Mouse (Mus musculus) ES-Bruce4 (cell line): Measurements from ENCODE around the gene Ctla4.

Experiments
- CTCF ChIP-seq: IDR thresholded peaks from one replicate; pipeline ENCODE4 v1.8.1; 2011; ENCODE audit warnings: low read depth, low read length
- EP300 ChIP-seq: IDR thresholded peaks from 2 replicates; pipeline ENCODE4 v1.6.1; 2011; ENCODE audit warnings: low read depth, low read length; ENCODE audit not compliant: insufficient read depth

DNA sequence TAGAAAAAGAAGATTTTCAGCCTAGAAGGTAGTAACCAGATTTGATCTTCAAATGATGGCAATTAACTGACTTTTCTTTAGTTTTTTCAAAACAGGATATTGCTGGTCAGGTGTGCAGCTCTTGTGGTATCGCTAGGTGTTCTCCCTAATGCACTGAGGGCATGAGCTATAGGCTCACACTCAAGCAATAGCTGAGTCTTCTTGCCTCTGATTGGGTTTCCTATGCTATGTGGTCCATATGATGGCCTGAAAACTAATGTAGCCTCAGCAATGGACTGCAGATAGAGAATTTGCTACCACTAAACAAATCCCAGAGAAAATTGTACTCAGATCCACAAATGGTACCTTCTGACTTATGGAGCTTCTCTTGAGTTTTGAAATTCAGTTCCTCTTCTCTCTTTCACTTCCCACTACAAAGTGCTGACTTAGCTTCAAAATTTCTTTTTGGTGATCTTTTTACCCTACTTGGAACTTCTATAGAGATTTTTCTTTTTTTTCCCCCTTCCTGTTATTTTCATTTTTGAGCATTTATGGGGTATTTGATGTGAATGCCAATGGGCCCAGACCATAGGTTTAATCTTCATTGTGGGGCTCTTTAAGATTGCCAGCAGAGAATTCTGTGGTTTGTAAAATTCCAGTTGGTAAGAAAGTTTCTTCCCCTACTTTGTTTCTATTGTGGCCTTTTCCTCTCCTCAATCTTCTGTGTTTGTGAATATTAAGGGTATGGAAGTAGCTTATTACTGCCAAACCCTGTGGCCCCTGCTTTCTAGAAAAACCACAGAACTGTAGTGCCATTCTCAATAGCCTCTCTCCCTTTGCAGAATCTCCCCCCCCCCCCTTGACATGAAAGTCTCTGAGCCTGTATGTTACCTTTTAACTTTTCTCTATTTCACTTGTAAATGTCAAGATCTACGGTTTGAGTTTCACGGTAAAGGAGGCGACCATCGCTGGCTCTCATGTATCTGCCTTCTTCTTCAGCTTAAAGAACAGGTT lies 54.6 kb downstream of the Ctla4 start:
- TF ChIP-seq EP300 (no peak), CTCF (no peak)
